Mouse (Mus musculus) neural tube, embryonic 13.5 days (tissue): ENCODE data around the gene Rccd1. TPM values are rescaled to one million over a fixed set of nuclear protein-coding genes. Genes with fewer than 3 reads are reported as not detected.

Experiments
- ATAC-seq: fragments of 200-750 bp; cut with Nextera tagmentation; 2 replicates; pipeline ENCODE4 v1.8.0; 2017; ENCODE audit warnings: low read depth, mild to moderate bottlenecking, moderate TSS enrichment, moderate library complexity
- H3K27ac ChIP-seq: fragments of 300-500 bp; sonication (generic); replicated peaks from 2 replicates; pipeline ENCODE4 v1.5.1; 2015; ENCODE audit warnings: moderate library complexity, mild to moderate bottlenecking, inconsistent platforms
- H3K27me3 ChIP-seq: fragments of 300-500 bp; sonication (generic); 2 replicates; pipeline ENCODE4 v1.6.1; 2015; ENCODE audit warnings: mild to moderate bottlenecking, inconsistent platforms
- H3K36me3 ChIP-seq: fragments of 300-500 bp; sonication (generic); 2 replicates; pipeline ENCODE4 v1.6.1; 2015; ENCODE audit warnings: mild to moderate bottlenecking, inconsistent platforms
- H3K4me1 ChIP-seq: fragments of 300-500 bp; sonication (generic); replicated peaks from 2 replicates; pipeline ENCODE4 v1.6.1; 2015; ENCODE audit warnings: inconsistent platforms
- H3K4me2 ChIP-seq: fragments of 300-500 bp; sonication (generic); 2 replicates; pipeline ENCODE4 v1.6.1; 2015; ENCODE audit warnings: inconsistent platforms, mild to moderate bottlenecking, moderate library complexity
- H3K4me3 ChIP-seq: fragments of 300-500 bp; sonication (generic); 2 replicates; pipeline ENCODE4 v1.5.1; 2015; ENCODE audit warnings: mild to moderate bottlenecking, inconsistent platforms
- H3K9ac ChIP-seq: fragments of 300-500 bp; sonication (generic); 2 replicates; pipeline ENCODE4 v1.6.1; 2015; ENCODE audit warnings: moderate library complexity, mild to moderate bottlenecking, inconsistent platforms
- H3K9me3 ChIP-seq: fragments of 300-500 bp; sonication (generic); 2 replicates; pipeline ENCODE4 v1.6.1; 2016; ENCODE audit warnings: inconsistent platforms
- WGBS: fragments of 180-500 bp; shearing (Covaris S2); methylation state at CpG from one replicate; pipeline ENCODE4 v1.1.7; 2015; 5-methylcytosine and 5-hydroxymethylcytosine counted together
- polyA plus RNA-seq: library from polyadenylated mRNA; unstranded; fragments of >200 nt; fragmentation: Nextera tagmentation; extraction: Ambion mirVana; gene quantifications from 2 replicates; pipeline ENCODE4 v1.2.1, GENCODE M21; 2015

Gene Rccd1
- polyA plus RNA-seq, 1 experiment from 2014 or later = 12.6 TPM

DNA sequence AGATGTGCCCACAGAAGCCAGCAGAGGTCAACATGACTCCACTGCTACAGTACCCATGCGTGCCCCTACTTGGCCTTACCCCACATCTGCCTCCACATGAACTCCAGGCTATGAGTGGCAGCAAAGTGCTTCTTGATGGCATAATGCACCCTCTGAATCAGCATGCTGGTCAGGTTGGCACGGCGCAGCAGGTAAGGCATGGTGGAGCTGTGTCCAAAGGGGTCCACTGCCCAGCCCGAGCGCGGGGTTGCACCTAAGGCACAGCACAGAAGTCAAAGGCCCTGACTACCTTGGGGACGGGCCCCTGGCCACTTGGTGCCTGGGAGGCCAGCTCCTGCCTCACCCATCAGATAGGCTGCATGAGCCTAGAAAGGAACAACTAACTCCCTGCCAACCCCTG is 43.0 kb upstream of the Rccd1 start:
- H3K4me2 ChIP-seq = no peak overlapping the region
- H3K36me3 ChIP-seq = peaks cover 59% of the 10 kb centered on the region
- H3K27me3 ChIP-seq = no peaks in the 10 kb centered on the region
- H3K4me3 ChIP-seq = no peak overlapping the region
- no peak for ATAC-seq
- 95% methylated on average over 7 of the region's 7 CpGs for WGBS
- no peak overlapping the region for H3K9ac ChIP-seq
- no peak overlapping the region for H3K27ac ChIP-seq
- peaks cover 21% of the 10 kb centered on the region for H3K4me1 ChIP-seq
- H3K9me3 ChIP-seq = no peaks in the 10 kb centered on the region

- Histone ChIP-seq H3K4me1 (peaks cover 21% of the 10 kb centered on the region), H3K4me2 (no peak overlapping the region), H3K9ac (no peak overlapping the region), H3K36me3 (peaks cover 73% of the 10 kb centered on the region), H3K9me3 (no peaks in the 10 kb centered on the region), H3K27ac (no peak overlapping the region), H3K4me3 (no peak overlapping the region), H3K27me3 (no peaks in the 10 kb centered on the region)
- 88% methylated on average over 2 of the region's 2 CpGs for WGBS
- no peak for ATAC-seq
These were observed 41.5 kb upstream of the Rccd1 start for GRCm38 (mm10) chr7:80365759-80366158.

DNA sequence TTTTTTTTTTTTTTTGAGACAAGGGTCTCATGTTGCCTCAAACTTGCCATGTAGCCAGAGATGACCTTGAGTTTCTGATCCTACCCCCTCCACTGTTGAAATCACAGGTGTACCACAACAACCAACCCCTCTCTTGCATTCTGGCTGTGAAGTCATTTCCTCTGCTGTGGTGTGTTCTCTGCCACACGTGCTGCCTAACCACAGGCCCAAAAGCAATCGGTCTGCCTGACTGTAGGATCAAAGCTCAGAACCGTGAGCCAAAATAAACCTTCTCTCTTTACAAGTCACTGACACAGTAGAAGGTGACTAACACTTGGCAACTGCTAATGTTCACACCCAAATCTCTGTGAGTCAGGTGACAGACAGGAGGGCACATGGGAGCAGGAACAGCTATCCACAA is 36.2 kb upstream of the Rccd1 start:
- ATAC-seq = no peak
- H3K4me2 ChIP-seq = no peak overlapping the region
- peaks cover 18% of the 10 kb centered on the region for H3K4me1 ChIP-seq
- H3K9ac ChIP-seq = no peak overlapping the region
- no peak overlapping the region for H3K27ac ChIP-seq
- H3K36me3 ChIP-seq = peaks cover 96% of the 10 kb centered on the region
- no peaks in the 10 kb centered on the region for H3K27me3 ChIP-seq
- H3K9me3 ChIP-seq = no peaks in the 10 kb centered on the region
- no peak overlapping the region for H3K4me3 ChIP-seq
- WGBS = 67% methylated on average over 3 of the region's 3 CpGs

DNA sequence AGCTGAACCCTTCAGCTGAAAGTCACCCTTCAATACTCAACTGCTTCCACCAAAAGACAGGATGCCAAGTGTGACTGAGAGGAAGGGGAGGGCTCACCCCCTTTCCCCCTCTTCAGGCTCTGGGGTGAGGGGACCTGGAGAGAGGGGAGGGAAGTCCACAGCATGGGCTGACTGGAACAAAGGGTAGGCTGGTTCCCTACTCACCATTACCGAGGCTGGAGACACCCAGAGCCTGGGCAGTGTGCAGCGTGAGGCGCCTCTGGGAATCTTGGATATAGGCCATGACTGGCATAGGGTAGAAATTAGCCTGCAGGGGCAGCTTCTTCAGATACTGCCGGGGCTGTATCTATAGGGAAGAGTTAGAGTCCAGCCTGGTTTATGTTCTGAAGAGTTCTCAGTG is 33.8 kb upstream of the Rccd1 start:
- Histone ChIP-seq H3K9me3 (no peaks in the 10 kb centered on the region), H3K36me3 (peaks cover 95% of the 10 kb centered on the region), H3K9ac (no peak overlapping the region), H3K4me2 (no peak overlapping the region), H3K27me3 (no peaks in the 10 kb centered on the region), H3K4me1 (peaks cover 18% of the 10 kb centered on the region), H3K27ac (no peak overlapping the region), H3K4me3 (no peak overlapping the region)
- 62% methylated on average over 4 of the region's 4 CpGs for WGBS
- ATAC-seq = no peak; the same call in 1 of the 2 replicates

- no peak overlapping the region for H3K4me2 ChIP-seq
- H3K9me3 ChIP-seq = no peaks in the 10 kb centered on the region
- H3K9ac ChIP-seq = 0 out of 2 replicates have a peak overlapping the region, but pooled peaks have one; percentile 22
- peak overlapping the region; percentile 54 for H3K27ac ChIP-seq
- H3K4me3 ChIP-seq = no peak overlapping the region
- ATAC-seq = peak; percentile 59; the same call in 1 of the 2 replicates
- peaks cover 18% of the 10 kb centered on the region for H3K4me1 ChIP-seq
- 17% methylated on average over 8 of the region's 8 CpGs for WGBS
- peaks cover 95% of the 10 kb centered on the region for H3K36me3 ChIP-seq
- no peaks in the 10 kb centered on the region for H3K27me3 ChIP-seq
These were observed 32.9 kb upstream of the Rccd1 start for GRCm38 (mm10) chr7:80357156-80357555.

- Histone ChIP-seq H3K27me3 (no peaks in the 10 kb centered on the region), H3K4me1 (peaks cover 18% of the 10 kb centered on the region), H3K36me3 (peaks cover 94% of the 10 kb centered on the region), H3K4me2 (no peak overlapping the region), H3K9me3 (no peaks in the 10 kb centered on the region), H3K9ac (no peak overlapping the region), H3K27ac (peak overlapping the region; percentile 54), H3K4me3 (no peak overlapping the region)
- 86% methylated on average over 13 of the region's 13 CpGs for WGBS
- no peak for ATAC-seq
These were observed 32.1 kb upstream of the Rccd1 start for GRCm38 (mm10) chr7:80356351-80356750.

GRCm38 (mm10) chr7:80352920-80353319 is 28.7 kb upstream of the Rccd1 start:
- H3K9ac ChIP-seq = no peak overlapping the region
- no peak overlapping the region for H3K27ac ChIP-seq
- H3K4me3 ChIP-seq = no peak overlapping the region
- peaks cover 18% of the 10 kb centered on the region for H3K4me1 ChIP-seq
- no peak overlapping the region for H3K4me2 ChIP-seq
- H3K27me3 ChIP-seq = no peaks in the 10 kb centered on the region
- no peak for ATAC-seq
- H3K36me3 ChIP-seq = peaks cover 82% of the 10 kb centered on the region
- 96% methylated on average over 8 of the region's 8 CpGs for WGBS
- H3K9me3 ChIP-seq = no peaks in the 10 kb centered on the region

- Histone ChIP-seq H3K4me2 (no peak overlapping the region), H3K4me1 (peaks cover 15% of the 10 kb centered on the region; the same call in 1 of the 2 replicates), H3K27ac (no peak overlapping the region), H3K9ac (no peak overlapping the region), H3K27me3 (no peaks in the 10 kb centered on the region), H3K36me3 (peaks cover 61% of the 10 kb centered on the region), H3K9me3 (no peaks in the 10 kb centered on the region), H3K4me3 (no peak overlapping the region)
- WGBS = 77% methylated on average over 2 of the region's 2 CpGs
- ATAC-seq = no peak
These were observed 26.6 kb upstream of the Rccd1 start for GRCm38 (mm10) chr7:80350808-80351207.

GRCm38 (mm10) chr7:80347670-80348586 is 23.7 kb upstream of the Rccd1 start:
- no peaks in the 10 kb centered on the region for H3K27me3 ChIP-seq
- H3K4me3 ChIP-seq = no peak overlapping the region
- H3K4me2 ChIP-seq = no peak overlapping the region
- H3K4me1 ChIP-seq = peaks cover 22% of the 10 kb centered on the region
- H3K9ac ChIP-seq = no peak overlapping the region
- peak overlapping the region; percentile 57 for H3K27ac ChIP-seq
- H3K9me3 ChIP-seq = no peaks in the 10 kb centered on the region
- H3K36me3 ChIP-seq = peaks cover 37% of the 10 kb centered on the region
- 62% methylated on average over 13 of the region's 13 CpGs for WGBS
- ATAC-seq = no peak

DNA sequence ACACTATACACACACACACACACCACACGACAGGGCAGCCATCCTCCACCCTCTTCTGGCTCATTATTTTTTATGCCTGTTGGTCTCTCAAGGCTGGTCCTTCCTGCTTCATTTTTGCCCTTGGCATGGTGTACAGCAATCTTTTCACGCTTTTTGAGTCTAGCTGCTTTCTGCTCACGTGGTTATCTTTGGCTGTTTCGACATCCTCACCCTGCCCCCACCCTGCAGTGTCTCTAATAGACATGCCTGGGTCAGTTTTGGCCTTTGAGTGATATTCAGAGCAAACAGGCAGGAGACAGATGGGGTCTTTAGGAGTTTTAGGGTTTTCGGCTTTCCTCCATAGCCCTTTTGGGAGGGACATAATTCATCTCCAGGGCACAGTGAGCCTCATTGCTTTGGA is 22.6 kb upstream of the Rccd1 start:
- Histone ChIP-seq H3K4me1 (peaks cover 32% of the 10 kb centered on the region), H3K4me3 (no peak overlapping the region), H3K27me3 (no peaks in the 10 kb centered on the region), H3K36me3 (peaks cover 27% of the 10 kb centered on the region), H3K4me2 (no peak overlapping the region), H3K27ac (no peak overlapping the region), H3K9me3 (no peaks in the 10 kb centered on the region), H3K9ac (no peak overlapping the region)
- WGBS = 81% methylated on average over 5 of the region's 5 CpGs
- ATAC-seq = no peak

DNA sequence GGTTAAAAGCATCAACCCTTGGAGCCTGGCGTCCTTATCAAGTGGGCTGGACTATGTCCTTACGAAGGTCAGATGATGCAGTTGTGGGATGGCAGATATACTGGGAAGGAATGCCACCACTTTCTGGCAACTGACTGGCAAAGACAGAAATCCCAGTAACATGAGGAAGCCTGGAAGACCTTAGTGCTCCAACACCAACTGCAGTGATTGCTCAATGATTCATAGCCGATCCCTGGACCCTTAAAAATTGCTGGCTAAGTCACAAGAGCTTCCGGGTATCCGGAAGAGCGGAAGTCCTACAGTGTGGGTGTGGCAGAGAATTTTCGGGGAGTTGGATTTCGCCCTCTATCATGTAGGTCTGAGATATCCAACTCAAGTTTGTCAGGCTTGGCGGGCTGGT is 21.9 kb upstream of the Rccd1 start:
- H3K4me1 ChIP-seq = peaks cover 38% of the 10 kb centered on the region
- H3K4me2 ChIP-seq = no peak overlapping the region
- no peaks in the 10 kb centered on the region for H3K9me3 ChIP-seq
- H3K27me3 ChIP-seq = no peaks in the 10 kb centered on the region
- H3K4me3 ChIP-seq = no peak overlapping the region
- no peak overlapping the region for H3K9ac ChIP-seq
- ATAC-seq = no peak
- 95% methylated on average over 9 of the region's 9 CpGs for WGBS
- peaks cover 21% of the 10 kb centered on the region for H3K36me3 ChIP-seq
- no peak overlapping the region for H3K27ac ChIP-seq

DNA sequence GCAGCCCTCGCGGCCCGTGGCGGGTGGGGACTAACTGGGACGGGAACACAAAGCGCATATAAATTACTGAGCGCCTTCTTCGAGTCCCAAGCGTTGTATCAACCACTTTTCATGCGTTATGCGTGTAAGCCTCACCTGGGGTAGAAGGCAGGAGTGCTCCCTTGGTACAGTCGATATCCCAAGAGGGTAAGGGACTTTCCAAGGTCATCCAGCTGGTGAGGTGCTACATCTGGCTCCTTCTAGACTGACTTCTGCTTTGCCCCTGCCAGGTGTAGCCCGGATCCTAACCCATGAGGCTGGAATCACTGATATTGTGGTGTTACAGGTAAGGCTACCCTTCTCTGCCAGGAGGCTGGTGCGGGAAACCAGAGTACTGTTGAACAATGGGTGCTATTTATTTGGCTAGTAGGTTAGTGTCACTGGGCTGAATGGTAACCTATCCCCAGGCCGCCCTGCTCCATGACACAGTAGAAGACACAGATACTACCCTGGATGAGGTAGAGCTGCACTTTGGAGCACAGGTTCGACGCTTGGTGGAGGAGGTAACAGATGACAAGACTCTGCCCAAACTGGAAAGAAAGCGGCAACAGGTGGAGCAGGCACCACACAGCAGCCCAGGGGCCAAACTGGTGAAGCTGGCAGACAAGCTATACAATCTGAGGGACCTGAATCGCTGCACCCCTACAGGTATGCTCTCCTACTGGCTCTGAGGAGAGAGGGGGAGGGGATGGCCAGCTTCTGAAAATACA is 19.2 kb upstream of the Rccd1 start:
- no peaks in the 10 kb centered on the region for H3K9me3 ChIP-seq
- peak overlapping the region; percentile 47 for H3K4me3 ChIP-seq
- H3K27me3 ChIP-seq = no peaks in the 10 kb centered on the region
- ATAC-seq = 0 out of 2 replicates have a peak, but pooled peaks have one; percentile 0
- WGBS = 25% methylated on average over 19 of the region's 19 CpGs
- H3K4me2 ChIP-seq = peak overlapping the region; percentile 77
- H3K36me3 ChIP-seq = no peaks in the 10 kb centered on the region
- peaks cover 57% of the 10 kb centered on the region for H3K4me1 ChIP-seq
- H3K9ac ChIP-seq = peak overlapping the region; percentile 79
- peak overlapping the region; percentile 81 for H3K27ac ChIP-seq
